Mouse (Mus musculus) CD4-positive helper T cell, adult 2 months (primary cell): ENCODE data around the gene Comt.

Experiments
- DNase-seq: peaks from one replicate; pipeline ENCODE4 v3.0.0-alpha.2; 2012; ENCODE audit warnings: low read depth, missing footprints, low spot score

Comt gene

GRCm38 (mm10) chr16:18426802-18427280 lies at the start of gene Comt:
TSS of gene Comt (minus strand) at chr16:18426852.
- DNase-seq = no peak

- DNase-seq = no peak
Measured at GRCm38 (mm10) chr16:18474021-18474420, 47.4 kb upstream of the Comt start.

DNA sequence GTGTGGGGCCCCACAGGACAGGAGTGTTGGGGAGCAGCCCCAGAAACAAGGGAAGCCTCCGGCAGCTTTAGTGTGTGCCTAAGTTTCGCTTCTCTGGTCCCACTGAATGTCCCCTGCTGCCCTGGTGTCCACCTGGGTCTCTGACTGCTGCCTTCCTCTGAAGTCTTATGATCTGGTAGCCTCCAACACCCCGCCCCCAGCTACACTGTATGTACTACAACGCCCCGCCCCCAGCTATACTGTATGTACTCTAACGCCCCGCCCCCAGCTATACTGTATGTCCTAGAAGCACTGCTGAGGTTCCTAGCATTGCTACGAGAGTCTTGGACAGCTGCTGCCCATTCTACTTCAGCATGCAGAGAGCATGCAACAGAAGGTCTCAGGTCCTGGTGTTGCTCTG lies 46.3 kb upstream of the Comt start:
- no peak for DNase-seq

DNA sequence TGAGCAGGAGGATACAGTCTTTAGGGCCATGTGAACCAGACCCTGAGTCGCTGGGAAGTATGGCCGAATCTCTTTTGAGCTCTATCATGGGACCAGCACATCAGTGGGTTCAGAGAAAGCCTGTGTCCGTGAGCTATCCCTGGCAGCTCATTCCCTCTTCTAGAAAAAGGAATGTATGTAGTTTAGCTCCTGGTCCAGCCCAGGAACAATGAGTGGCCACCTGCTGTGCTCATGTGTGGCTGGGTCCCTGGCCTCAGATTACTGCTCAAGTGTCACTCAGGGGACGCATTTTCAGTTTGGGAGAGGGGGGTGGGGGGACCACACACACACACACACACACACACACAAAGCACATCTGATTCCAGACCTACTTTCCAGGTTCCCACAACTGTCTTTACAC lies 45.8 kb upstream of the Comt start:
- DNase-seq = no peak

DNA sequence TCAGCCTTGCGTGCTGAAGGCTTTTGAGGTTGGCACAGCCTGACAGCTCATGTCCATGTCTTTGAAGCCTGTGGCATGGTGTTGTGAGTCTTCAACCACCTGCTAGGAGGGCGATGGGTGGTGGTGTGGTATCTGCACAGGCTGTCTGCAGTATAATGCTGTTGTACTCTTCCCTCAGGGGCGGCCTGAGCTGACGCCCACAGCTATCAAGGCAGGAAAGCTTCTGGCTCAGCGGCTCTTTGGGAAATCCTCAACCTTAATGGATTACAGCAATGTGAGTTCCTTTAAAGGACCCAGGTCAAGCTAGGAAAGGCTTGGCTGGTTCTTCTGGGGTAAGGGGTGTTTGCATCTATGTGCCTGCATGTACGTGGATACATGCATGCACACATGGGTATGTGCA lies 45.3 kb upstream of the Comt start:
- DNase-seq = no peak

DNA sequence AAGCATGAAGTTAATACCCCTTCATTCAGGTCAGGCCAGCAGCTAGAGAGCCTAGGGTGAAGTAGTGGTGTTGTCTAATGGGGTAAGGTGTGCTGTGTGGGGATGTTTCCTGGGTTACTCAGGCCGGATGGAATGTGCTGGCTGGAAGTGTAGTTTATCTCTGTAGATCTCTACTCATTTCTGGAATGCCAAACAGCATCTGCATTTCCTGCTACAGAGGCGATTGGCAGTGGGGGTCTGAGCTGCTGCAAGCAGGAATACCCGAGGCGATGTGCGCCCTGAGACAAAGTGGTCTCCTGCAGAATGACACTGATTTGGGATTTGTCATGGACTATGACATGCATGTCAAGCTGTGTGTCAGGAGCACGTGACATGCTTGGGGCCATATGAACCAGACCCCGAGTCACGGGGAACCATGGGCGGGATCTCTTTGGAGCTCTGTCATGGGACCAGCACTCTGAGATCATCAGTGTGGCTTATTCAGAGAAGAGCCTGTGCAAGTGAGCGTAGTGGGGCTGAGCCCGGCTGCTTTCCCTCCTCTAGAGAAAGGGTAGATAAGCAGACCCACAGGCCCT lies 44.8 kb upstream of the Comt start:
- no peak for DNase-seq

GRCm38 (mm10) chr16:18470829-18471228 lies 44.2 kb upstream of the Comt start:
- DNase-seq = no peak

DNA sequence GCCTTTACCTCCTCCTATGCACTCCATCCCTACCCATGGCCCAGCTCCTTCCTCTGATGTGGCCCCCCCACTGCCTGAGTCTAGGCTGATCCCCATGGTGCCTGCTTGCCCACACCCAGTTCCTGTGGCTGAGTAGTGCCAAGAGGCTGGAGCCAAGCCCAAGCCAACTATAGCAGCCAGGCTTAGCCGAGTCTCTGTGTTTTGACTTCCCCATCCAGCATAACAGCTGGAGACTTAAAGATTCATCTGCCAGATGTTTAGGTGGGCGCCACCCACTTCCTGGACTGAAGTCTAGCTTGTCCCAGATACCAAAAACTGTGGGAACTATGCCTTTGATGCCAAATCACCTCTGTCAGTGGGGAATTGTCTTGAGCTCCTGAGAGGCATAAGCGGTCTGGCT lies 37.6 kb upstream of the Comt start:
- DNase-seq = no peak

DNA sequence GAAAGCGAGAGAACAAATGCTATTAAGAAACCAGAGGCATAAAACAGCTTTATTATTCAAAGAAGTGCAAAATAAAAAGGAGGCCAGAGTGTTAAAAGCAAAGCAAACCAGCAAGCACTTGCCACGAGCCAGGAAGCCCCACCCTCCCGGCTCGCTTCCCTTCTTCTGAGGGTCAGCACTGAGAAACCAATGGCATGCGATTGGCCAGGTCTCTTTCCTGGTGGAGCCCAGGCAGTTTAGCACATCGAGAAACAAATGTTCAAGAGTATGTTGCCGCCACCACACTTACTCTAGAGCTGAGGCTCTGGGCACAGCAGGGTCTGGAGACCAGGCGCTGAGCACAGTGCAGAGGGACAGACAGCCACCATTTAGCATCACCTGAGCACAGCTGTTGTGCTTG lies 35.9 kb upstream of the Comt start:
- DNase-seq = no peak

DNA sequence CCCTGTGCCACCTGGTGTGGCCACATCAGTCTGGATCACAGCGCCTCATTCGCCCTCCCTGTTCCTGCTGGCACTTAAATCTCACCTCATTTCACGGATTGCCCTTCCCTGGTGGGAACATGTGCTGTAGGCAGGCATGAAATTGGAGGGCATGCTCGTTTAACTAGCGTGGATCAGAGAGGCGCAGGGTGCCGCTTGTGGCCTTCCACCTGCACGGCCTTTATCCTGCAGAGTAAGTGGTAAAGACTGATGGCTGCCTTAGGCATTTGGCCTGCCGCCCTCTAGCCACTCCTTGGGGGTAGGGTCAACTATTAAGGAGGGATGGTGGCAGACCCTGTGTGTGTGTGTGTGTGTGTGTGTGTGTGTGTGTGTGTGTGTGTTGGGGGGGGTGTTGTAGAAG lies 35.4 kb upstream of the Comt start:
- no peak for DNase-seq

GRCm38 (mm10) chr16:18460826-18461225 lies 34.2 kb upstream of the Comt start:
- no peak for DNase-seq

- DNase-seq = peak; percentile 82
Measured at GRCm38 (mm10) chr16:18459955-18460370, 33.3 kb upstream of the Comt start.

- DNase-seq = peak; percentile 19
Measured at GRCm38 (mm10) chr16:18459335-18459954, 32.8 kb upstream of the Comt start.

GRCm38 (mm10) chr16:18458661-18459060 lies 32.0 kb upstream of the Comt start:
- no peak for DNase-seq

DNA sequence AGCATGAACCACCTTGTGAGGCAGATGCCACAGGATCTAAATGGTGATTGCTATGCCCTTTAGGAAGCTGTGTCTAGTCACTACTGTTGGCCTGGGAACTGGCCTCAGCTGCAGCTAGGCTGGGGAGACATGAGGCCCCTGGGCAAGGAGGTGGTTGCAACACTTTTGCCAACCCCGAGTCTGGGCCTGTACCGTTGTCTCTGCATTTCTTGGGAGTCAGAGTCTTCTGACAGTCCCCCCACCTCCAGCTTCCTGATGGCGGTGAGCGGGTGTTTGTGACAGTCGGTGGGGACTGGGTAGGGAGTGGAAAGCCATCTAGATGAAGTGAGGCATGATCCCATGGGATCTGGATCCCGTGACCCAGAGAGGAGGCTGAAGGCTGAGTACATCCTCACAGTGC lies 28.8 kb upstream of the Comt start:
- no peak for DNase-seq

DNA sequence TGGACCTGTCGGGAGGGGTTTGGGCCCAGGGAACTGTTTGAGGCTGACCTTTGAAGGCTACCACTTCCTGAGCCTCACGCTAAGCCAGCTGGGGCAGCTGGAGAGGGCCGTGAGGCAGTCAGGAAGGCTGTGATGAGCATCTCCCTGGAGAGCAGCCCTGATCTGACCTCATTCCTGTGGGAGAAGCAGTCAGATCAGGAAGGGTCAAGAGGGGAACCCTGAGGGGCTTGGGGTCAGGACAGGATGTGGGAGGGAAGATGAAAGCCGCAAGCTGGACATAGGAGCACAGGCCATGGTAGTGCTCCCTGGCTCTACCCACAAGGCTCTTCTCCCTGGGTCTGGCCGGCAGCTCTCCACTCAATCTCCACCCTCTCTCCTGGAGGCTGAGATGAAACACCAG lies 27.2 kb upstream of the Comt start:
- DNase-seq = no peak

- peak; percentile 47 for DNase-seq
Measured at GRCm38 (mm10) chr16:18452361-18452862, 25.8 kb upstream of the Comt start.

DNA sequence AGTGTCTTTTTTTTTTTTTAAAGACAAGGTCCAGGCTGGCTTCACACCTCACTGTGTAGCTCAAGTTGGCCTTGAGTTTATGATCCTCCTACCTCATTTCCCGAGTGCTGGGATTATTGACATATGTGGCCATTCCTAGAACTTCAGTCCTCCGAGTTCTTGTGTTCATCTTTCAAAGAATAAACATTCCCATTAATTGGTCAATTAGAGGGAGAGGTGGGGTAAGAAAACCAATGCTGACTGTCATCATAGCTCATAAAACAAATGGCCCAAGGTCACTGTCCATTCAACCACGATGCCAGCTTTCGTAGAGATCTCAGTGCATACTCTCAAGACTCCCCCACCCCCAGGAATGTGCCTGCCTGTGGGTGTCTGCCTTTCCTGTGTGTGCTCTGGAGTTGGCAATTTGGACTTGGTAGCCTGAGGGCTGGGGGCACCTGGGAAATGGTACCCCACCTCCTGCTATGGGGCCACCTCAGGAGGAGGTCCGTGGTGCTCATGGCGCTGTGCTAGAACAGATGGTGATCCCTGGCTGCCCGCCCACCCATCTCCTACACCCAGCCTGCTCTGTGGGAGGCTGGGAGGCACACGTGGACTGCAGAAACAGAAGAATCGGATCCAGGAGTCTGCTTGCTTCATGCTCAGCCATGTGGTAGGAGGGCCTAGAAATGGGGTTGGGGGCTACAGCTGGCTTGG lies 25.0 kb upstream of the Comt start:
- DNase-seq = no peak

DNA sequence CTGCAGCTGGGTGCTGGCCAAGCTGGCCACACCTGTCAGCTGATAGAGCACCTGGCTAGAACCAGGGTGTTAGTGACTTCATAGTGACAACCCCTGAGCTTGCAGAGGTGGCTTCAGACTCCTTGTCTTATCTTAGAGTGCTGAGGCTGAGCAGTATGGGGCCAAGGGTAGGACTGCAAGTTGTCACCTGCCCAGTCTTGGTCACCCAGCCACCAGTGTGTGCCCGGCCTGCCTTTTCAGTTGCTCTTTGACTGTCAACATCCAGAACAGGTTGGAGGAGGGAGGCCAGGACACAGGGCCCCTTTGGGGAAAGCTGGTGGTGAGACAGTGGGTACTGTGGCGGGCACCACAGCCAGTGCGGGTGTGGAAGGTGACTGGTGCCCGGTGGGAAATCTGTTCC lies 22.4 kb upstream of the Comt start:
- DNase-seq = no peak

DNA sequence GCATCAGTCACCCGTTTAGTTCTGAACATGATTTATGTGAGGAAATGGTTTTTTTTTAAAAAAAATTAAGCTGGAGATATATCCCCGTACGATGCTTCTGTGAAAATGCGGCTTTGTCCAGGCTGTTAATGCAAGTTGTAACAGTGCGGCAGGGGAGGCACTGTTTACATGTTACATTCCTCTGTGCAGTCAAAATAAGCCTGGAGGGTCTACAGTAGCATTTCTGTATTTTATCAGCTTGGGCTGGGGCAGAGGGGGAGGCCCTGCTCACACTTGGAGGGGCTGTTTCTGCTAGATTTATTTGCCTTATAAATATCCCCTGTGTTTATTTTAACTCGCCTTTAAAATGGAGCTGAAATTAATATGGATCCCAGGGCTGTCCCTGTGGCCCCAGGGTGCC lies 21.5 kb upstream of the Comt start:
- DNase-seq = no peak

DNA sequence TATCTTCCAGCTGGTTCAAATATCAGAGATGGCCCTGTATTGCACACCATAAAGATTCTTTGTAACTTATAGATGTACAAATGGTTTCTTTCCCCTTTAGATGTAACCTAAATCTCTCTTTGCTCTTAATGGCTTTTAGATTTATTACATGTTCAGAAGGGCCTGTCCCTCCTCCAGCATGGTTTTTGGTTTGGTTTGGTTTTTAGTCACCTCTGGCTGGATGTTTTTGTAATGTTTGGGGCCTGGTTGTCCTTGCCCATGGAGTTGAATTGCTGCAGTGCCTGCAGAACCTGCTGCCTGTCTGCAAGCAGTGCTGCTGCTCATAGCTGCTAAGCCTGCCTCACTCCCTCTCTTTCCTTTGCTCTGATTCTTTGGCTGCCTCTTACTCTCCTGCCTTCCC lies 20.6 kb upstream of the Comt start:
- peak; percentile 17 for DNase-seq

DNA sequence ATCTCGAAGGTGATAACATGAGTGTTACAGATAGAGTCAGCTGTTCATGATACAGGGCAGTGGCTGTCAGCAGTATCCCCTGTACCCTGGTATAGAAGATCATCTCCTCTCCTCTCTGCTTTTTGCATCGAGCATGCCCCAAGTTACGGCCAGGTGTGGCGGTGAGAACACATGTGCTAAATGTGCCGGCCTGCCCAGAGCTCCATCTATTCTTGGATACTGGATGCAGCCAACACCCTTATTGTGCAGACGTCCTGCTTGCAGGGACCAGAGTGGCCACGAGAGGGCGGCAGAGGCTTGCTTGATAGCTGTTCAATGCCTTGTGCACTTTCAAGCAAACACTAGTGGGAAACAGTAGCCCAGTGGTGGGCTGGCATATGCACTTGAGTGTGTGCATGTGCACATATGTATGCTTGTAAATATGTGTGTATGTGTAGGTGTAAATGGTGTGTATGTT lies 16.8 kb upstream of the Comt start:
- peak; percentile 81 for DNase-seq

GRCm38 (mm10) chr16:18436128-18436527 lies 9.5 kb upstream of the Comt start:
- DNase-seq = no peak
